Mouse (Mus musculus) fat pad, adult 2 months (tissue): ENCODE data around the gene Nrxn2.

Source experiments
- DNase-seq: peaks from one replicate; pipeline ENCODE4 v3.0.0-alpha.2; 2011; ENCODE audit warnings: low read depth, low spot score; ENCODE audit errors: extremely low read depth

Gene Nrxn2

DNA sequence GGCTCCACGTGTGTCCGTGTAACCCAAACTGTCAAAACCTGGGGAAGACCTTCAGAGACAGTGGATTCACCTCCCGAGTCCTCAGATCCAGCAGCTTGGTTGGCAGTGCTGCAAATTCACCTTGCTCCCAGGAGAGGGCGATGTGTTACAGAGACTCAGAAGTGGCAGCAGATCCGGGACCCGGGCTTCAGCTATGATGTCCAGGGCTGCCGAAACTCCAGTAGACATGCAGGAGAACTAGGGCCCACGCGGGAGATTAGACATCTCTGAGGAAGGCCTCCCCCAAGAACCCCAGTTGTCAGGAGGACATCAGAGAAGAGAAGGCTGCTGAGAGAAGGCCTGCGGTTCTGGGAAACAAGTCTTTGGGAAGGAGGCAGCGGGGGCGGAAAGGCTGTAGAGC, 73.6 kb downstream of the Nrxn2 start:
- no peak for DNase-seq

- no peak for DNase-seq
These were observed 74.7 kb downstream of the Nrxn2 start for GRCm38 (mm10) chr19:6493219-6493618.

- no peak for DNase-seq
These were observed 75.5 kb downstream of the Nrxn2 start for GRCm38 (mm10) chr19:6494032-6494431.

- DNase-seq: no peak
These were observed 76.1 kb downstream of the Nrxn2 start for GRCm38 (mm10) chr19:6494504-6495170.

- no peak for DNase-seq
These were observed 77.2 kb downstream of the Nrxn2 start for GRCm38 (mm10) chr19:6495714-6496113.

GRCm38 (mm10) chr19:6496462-6497149, 78.1 kb downstream of the Nrxn2 start:
- no peak for DNase-seq

DNA sequence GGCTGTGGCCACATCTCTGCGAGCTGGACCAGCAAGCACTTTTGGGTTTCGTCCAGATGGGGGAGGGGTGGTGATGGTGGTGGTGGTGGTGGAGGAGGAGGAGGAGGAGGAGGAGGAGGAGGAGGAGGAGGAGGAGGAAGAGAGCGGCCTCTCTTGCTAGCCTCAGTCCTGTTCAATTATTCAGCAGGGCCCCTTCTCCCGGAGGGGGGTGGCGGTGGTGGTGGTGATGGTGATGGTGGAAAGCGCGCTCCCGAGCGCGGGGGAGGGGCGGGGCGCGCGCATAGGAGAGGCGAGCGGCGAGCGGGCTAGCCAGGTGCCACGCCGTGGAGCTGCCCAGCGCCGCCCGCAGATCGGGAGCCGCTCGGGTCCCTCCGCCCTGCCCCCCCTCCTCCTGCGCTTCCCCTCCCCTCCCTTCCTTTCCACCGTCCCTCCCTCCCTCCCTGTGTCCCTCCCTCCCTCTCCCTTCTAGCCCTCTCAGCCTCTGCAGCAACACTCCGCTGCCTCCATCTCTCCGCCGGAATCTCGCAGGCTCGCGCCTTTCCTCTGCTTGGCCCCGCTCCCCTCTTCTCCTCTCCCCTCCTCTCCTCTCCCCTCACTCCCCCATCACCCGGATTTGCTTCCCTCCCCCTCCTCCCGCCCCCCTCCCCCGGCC, 78.7 kb downstream of the Nrxn2 start:
- no peak for DNase-seq

GRCm38 (mm10) chr19:6497803-6498202, 79.3 kb downstream of the Nrxn2 start:
- no peak for DNase-seq

DNA sequence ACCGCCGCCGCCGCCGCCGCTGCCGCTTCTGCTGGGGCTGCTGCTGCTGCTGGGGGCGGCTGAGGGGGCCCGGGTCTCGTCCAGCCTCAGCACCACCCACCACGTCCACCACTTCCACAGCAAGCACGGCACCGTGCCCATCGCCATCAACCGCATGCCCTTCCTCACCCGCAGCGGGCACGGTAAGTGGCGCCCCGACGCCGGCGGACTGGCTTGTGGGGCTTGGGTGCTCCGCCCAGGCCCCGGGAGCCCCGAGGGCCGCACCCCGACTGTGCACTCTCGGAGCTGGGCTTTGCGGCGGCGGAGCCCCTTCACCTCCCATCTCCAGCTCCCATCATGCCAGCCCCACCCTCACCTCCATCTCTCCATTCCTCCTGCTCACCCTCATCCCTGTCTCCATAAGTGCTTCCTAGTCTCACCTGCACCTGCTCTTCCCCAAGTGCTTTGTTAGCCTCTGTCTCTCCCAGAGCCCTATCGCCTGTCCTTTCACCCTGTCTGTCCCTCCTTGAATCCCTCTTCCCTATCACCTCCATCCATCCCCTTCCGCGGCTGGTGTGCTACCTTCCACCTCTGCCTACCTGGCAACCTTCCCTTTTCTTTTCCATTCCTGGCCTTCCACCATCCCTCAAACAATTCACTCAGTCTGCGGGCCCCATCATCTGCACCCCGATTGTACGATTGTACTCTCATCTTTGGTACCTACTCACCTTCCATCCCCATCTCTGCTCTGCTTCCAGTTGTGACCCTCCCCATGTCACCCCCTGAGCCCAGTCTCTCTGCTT, 80.0 kb downstream of the Nrxn2 start:
- DNase-seq: no peak

- no peak for DNase-seq
These were observed 81.5 kb downstream of the Nrxn2 start for GRCm38 (mm10) chr19:6499860-6500635.

DNA sequence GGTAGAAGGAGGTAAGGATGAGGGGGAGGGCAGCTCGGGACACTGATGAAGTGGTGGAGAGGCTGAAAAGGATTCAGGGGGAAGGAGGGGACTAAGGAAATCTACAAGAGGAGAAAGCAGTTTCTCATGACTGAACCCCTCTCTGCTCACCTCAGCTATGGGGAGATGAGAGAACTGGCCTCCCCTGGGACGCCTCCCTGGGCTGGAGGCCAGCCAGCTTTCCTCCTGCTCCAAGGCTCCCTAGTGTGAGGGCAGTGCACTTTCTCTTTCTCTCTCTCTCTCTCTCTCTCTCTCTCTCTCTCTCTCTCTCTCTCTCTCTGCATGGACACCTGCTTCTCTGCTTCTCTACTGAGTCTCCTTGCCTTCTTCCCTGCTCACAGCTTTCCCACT, 82.1 kb downstream of the Nrxn2 start:
- DNase-seq: no peak

DNA sequence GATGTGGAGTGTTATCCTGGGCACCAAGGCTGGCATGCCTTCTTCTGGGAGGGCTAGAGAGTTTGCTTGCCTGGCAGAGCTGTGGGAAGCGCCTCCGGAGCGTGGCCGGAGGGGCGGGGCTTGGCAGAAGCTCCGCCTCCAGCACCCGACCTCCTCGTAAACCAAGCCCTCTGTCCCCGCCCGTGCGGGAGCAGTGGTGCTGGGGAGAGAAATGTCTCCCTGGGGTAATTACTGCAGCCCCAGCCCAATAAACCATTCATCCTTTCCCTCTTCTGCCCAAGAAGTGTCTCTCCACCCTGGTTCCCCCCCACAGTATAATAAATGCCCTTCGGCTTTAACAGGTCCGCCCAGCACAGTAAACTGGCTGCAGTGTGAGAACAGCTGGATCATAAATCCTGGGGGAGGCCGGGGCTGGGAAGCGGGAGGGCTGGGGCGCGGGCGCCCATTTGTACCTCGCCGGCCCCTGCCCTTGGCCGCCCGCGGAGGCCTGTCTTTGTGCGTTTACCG, 83.6 kb downstream of the Nrxn2 start:
- no peak for DNase-seq

DNA sequence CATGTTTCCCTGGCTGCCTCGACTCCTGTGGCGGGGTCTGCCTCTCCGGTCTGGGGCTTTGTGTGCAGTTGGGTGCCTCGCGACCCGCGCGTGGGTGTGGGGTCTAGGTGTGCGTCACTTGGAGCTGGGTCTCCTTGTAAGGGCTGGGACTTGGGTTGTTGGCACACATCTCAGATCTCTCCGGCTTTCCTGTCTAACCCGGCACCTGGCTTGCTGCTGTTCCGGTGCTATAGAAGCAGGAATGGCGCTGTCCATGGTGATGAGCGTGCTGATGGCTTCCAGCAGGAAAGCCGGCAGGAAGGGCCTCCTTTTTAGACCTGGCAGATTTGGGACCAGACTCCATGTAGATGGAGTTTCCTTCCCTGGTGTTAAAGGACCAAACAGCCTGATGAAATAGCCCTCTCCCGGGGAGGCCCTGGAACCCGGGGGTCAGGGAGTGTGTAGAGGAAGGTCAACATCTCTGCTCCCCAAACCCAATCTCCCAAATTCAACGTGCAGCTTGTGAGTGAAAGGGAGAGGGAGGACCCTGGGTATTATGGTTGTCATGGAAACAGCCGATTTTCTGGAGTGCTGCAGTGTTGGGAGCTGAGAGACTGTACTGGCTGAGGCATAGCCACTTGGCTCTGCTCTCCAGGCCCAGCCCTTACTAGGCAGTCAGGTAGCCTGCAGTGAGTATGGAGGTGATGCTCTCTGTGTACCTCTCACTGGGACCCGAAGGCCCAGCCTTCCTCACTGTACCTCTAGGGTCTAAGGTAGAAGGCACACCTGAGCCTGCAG, 84.2 kb downstream of the Nrxn2 start:
- DNase-seq: no peak

- DNase-seq: no peak
These were observed 85.6 kb downstream of the Nrxn2 start for GRCm38 (mm10) chr19:6503926-6504655.

DNA sequence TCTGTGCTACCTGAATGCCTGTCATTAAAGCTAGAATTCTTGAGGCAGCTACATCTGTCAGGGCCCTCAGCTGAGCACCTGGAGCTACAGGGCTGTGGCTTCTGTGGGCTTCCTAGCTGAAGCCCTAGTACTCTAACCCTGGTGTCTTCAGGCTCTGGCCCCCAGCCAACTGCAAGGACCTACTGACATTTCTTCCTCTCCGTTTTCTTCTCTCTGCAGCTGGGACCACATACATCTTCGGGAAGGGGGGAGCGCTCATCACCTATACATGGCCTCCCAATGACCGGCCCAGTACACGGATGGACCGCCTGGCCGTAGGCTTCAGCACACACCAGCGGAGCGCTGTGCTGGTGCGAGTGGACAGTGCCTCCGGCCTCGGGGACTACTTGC, 86.1 kb downstream of the Nrxn2 start:
- DNase-seq: no peak

DNA sequence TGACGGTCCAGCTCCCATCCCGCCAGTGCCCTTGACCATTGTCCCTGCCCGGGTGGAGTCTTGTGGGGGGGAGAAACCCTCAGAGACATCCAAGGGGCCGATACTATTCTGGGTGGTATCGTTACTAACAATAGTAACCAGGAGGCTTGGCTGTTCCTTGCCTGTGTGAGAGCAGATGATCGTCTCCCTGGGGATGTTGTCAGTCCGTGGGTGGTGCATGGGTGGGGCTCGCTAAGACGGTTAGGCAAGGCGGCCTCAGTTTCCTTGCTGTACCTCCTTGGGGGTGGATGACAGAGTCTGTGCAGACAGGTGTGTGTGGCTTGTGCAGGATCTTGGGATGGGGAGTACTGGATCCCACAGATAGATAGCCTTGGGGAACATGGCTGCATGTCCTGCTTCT, 88.9 kb downstream of the Nrxn2 start:
- DNase-seq: no peak

DNA sequence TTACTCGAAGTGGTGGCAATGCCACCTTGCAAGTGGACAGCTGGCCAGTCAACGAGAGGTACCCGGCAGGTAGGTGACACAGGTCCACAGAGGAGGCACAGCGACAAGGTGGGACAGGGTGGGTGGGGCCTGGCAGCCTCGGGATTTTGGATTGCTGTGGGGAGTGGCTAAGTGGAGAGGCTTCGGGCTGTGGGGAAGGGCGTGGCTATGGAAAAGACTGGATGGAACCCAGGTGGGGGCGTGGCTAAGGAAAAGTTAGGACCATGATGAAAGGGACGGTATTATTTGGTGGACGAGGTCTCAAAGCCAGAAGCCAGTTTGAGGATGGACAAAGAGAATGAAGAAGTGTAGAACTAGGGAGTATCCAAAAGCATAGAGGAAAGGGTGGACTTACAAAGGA, 91.3 kb downstream of the Nrxn2 start:
- no peak for DNase-seq

DNA sequence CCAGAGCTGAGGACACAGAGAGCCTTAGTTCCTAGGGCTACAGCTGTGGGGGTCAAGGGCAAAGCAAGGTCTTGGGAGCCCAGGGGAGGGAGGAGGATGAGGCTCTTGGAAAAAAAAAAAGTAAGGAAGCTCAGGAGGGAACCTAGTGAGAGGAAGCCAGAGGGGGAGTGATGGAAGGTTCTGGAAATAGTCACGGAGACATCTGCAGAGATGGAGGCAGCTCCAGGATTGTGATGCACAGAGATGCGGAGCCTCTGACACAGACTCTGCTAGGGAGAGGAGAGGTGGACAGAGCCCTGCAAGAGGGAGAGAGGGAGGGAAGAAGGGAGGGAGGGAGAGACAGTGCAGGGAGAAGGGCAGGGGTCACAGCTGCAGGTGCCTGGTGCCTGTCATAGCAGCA, 92.0 kb downstream of the Nrxn2 start:
- DNase-seq: no peak
